Mouse (Mus musculus): ENCODE results near the gene Des. TPM values are rescaled to one million over a fixed set of nuclear protein-coding genes. Genes with fewer than 3 reads are reported as not detected.

The Des gene
- total RNA-seq, 2 experiments from 2014 or later, result 2,035 to 2,198 TPM

DNA sequence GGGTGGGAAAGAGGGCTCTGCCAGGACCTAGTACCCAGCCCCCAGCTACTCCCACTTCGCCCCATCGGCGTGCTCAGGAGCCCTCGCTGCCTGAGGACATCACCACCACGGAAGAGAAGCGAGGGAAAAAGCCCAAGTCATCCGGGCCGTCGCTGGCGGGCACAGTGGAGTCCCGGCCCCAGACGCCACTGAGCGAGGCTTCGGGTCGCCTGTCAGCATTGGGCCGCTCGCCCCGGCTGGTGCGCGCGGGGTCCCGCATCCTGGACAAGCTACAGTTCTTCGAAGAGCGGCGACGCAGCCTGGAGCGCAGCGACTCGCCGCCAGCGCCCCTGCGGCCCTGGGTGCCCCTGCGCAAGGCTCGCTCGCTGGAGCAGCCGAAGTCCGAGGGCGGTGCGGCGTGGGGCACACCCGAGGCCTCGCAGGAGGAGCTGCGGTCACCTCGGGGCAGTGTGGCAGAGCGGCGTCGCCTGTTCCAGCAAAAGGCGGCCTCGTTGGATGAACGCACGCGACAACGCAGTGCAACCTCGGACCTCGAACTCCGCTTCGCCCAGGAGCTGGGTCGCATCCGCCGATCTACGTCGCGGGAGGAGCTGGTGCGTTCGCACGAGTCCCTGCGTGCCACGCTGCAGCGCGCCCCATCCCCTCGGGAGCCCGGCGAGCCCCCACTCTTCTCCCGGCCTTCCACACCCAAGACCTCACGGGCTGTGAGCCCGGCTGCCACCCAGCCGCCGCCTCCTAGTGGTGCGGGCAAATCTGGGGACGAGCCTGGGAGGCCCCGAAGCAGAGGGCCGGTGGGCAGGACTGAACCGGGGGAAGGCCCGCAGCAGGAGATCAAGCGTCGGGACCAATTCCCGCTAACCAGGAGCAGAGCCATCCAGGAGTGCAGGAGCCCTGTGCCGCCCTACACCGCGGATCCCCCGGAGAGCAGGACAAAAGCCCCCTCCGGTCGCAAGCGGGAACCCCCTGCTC is 28.1 kb downstream of the Des start:
- no peak overlapping the region for H3K4me3 ChIP-seq
- intact Hi-C loops (cut with DNase I), result no loop called here
- peak overlapping the region; percentile 79 for H3K27ac ChIP-seq
- DNase-seq, result peak; percentile 40
- TF ChIP-seq CTCF (IDR thresholded peaks at IDR 0.05), result no peak

DNA sequence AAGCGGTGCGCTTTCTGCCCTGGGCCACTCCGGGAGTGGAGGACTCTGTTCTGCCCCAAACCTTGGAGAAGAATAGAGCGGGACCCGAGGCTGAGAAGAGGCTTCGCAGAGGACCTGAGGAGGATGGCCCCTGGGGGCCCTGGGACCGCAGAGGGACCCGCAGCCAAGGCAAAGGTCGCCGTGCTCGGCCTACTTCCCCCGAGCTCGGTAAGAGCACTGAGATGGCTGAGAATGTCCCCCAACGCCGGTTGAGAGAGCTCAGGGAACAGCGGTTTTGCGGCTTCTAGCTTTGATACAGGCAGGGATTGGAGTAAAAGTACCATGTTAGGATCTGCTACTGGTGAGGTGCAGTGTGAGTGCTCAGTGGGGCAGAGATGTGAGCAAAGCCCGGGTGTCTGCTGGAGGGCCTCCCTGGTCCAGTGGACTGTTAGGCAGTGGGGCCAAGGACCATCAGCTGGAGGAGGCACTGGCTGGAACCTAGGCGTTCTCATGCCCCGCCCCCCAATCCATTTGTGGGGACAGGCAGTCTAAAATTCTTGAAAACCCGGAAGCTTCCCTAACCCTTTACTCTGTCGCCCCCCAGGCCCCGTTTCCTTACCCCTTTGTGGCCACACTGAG is 28.9 kb downstream of the Des start:
- Histone ChIP-seq H3K27ac (peak overlapping the region; percentile 79), H3K4me3 (no peak overlapping the region)
- no peak for DNase-seq
- intact Hi-C loops (cut with DNase I), result no loop called here
- no peak for TF ChIP-seq CTCF (IDR thresholded peaks at IDR 0.05)

GRCm38 (mm10) chr1:75393139-75393538 is 33.0 kb downstream of the Des start:
- no peak for TF ChIP-seq CTCF (IDR thresholded peaks at IDR 0.05)
- intact Hi-C loops (cut with DNase I), result no loop called here

DNA sequence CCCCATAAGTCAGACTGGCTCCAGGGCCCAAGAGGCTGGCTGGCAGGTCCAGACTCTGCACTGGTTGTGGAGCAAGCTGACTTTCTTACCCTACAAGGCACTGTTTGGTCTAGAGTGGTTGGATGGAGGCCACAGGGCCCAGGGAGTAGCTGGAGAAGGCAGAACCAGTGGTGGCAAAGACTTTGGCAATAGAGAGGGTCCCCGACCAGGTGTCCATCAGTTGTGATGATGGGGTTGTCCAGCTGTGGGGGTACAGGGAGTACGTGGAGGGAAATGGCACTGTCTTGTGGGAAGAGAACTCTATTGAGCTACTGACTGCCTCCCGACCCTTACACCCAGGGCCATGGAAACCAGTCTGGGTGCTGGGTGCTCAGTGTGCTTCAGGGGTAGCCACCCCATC is 33.7 kb downstream of the Des start:
- intact Hi-C loops (cut with DNase I), result loop anchor here (2.0 kb wide), 1 partner anchor 17 kb away; no protein-coding TSS in a partner anchor
- TF ChIP-seq CTCF (IDR thresholded peaks at IDR 0.05), result no peak
- DNase-seq, result no peak
- H3K4me3 ChIP-seq, result peak overlapping the region; percentile 57
- H3K27ac ChIP-seq, result peak overlapping the region; percentile 88

More at GRCm38 (mm10) chr1:75393139-75393538, 33.0 kb downstream of the Des start:
- Histone ChIP-seq H3K4me3 (peak overlapping the region; percentile 57), H3K27ac (peak overlapping the region; percentile 88)
- peak; percentile 95 for DNase-seq

DNA sequence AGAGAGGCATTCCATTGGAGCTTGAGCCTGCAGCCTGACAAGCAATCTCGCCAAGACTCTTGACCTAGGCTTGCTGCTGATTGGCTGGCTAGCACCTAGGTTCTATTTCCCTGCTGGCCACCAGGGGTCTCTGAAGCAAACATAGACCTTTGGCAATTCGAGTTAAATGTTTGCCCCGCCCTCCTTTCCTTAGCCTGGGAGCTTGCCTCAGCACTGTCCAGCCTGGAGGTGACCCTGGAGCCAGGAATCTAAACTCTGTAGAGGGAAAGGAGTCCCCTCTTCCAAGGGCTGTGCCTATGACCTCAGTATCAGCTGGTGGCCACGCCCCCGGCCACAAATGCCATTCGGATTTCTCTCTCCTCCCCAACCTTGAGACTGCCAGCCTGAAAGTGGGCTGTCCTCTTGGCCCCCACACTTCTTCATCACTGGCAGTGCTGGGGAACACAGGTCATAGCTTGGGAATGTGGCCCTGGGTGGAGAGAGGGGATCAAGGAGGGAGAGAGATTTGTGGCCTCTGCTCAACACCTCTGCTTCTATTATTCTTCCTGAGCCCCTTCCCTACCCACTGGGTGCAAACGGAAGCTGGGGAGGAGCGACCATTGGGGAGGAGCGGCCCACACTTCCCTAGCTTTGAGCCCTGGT is 38.8 kb downstream of the Des start:
- Histone ChIP-seq H3K4me3 (peak overlapping the region; percentile 71), H3K27ac (peak overlapping the region; percentile 99)
- peak; percentile 78 for TF ChIP-seq CTCF (IDR thresholded peaks at IDR 0.05)
- peak; percentile 91 for DNase-seq
- intact Hi-C loops (cut with DNase I), result no loop called here

GRCm38 (mm10) chr1:75399755-75400492 is 39.8 kb downstream of the Des start:
- Histone ChIP-seq H3K4me3 (peak overlapping the region; percentile 71), H3K27ac (peak overlapping the region; percentile 99)
- TF ChIP-seq CTCF (IDR thresholded peaks at IDR 0.05), result no peak
- DNase-seq, result peak; percentile 94
- intact Hi-C loops (cut with DNase I), result no loop called here

GRCm38 (mm10) chr1:75400493-75401115 is 40.5 kb downstream of the Des start:
- peak overlapping the region; percentile 99 for H3K27ac ChIP-seq
- peak overlapping the region; percentile 71 for H3K4me3 ChIP-seq
- DNase-seq, result peak; percentile 86
- TF ChIP-seq CTCF (IDR thresholded peaks at IDR 0.05), result no peak
- intact Hi-C loops (cut with DNase I), result no loop called here

DNA sequence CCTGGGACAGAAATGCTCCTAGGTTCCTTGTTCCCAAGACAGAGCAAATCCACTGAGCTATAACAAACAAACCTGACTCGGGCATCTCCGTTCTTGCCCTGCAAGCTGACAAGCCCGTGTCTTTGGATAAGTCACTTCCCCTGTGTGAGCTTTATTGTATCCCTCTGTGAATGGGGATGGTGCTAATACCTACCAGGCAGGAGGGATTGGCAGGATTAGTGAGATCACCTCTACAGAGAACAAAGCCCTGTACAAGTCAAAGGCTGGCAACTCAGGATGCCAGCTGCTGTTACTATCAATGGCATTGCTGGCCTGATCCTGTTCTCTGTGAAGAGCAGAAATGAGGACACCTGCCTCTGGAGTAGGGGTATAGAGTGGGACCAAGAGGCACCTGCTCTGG is 45.4 kb downstream of the Des start:
- DNase-seq, result no peak
- Histone ChIP-seq H3K4me3 (no peak overlapping the region; the same call in 1 of the 2 replicates), H3K27ac (peak overlapping the region; percentile 89)
- TF ChIP-seq CTCF (IDR thresholded peaks at IDR 0.05), result no peak
- intact Hi-C loops (cut with DNase I), result loop anchor here (5.0 kb wide), 1 partner anchor 33 kb away; no protein-coding TSS in a partner anchor

- Histone ChIP-seq H3K4me3 (peak overlapping the region; percentile 39), H3K27ac (peak overlapping the region; percentile 89)
- intact Hi-C loops (cut with DNase I), result loop anchor here (5.0 kb wide), 1 partner anchor 34 kb away; no protein-coding TSS in a partner anchor
These were observed 46.0 kb downstream of the Des start for GRCm38 (mm10) chr1:75406173-75406572.

DNA sequence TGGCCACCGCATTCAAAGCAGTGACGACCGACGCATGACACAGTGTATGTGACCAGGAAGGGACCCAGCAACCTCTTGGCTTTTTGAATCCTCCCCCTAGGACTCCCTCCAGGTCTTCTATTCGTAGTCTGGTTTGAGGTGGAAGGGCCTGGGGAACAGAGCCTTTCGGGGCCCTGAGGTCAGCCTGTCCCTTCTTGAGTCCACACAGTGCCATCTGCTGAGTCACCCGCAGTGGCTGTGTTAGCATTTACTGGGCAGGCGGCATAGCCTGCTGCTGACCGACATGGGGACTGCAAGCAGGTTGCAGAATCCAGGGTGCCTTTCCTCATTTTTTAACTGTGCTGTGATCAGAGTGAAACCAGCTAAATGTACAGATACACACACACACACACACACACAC is 46.9 kb downstream of the Des start:
- TF ChIP-seq CTCF (IDR thresholded peaks at IDR 0.05), result peak; percentile 25
- intact Hi-C loops (cut with DNase I), result loop anchor here (5.0 kb wide), 1 partner anchor 35 kb away; no protein-coding TSS in a partner anchor
- peak overlapping the region; percentile 89 for H3K27ac ChIP-seq
- peak; percentile 76 for DNase-seq
- H3K4me3 ChIP-seq, result peak overlapping the region; percentile 39

More at GRCm38 (mm10) chr1:75406173-75406572, 46.0 kb downstream of the Des start:
- no peak for TF ChIP-seq CTCF (IDR thresholded peaks at IDR 0.05)
- no peak for DNase-seq

DNA sequence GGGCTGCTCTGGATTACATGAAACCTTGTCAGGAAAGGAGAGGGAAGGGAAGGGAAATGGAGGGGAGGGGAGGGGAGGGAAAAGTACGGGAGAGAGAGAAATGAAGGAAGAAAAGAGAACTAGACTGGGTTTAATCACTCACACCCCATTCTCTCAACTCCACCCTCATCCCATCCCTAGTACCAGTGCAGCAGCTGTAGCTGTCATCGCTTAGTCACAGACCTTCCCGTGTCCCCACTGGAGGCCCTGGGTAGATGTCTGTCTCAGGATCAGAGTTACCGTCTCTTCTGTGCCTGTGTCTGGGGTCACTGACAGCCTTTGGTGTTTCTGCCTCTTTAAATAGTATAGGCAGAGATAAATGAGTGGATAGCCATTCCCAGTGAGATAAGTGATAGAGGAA is 48.1 kb downstream of the Des start:
- H3K27ac ChIP-seq, result peak overlapping the region; percentile 89
- no peak for DNase-seq
- intact Hi-C loops (cut with DNase I), result loop anchor here (5.0 kb wide), 1 partner anchor 36 kb away; no protein-coding TSS in a partner anchor
- no peak for TF ChIP-seq CTCF (IDR thresholded peaks at IDR 0.05)
- H3K4me3 ChIP-seq, result no peak overlapping the region
